Comparison of ENCODE assay signal across 16 mouse cellular contexts in genomic region chr1:78188299-78188698, GRCm38 (mm10). TPM values are rescaled to one million over a fixed set of nuclear protein-coding genes. Genes with fewer than 3 reads are reported as not detected.
DNase-seq lines count a peak whose midpoint lies in the region; ATAC-seq lines count a peak whose summit lies in the region.
"Had no signal": no experiment of that assay in that cellular context is flagged by ENCODE, and none has a peak within 500 bp of the region (broad histone marks: within the 10 kb centered on the region; RNA-seq: fewer than 3 reads in every experiment).

No protein-coding gene starts in this region.

- peak; percentile 28 for DNase-seq in liver, embryonic 11.5 days (ENCODE audit: low spot score)
- DNase-seq in liver, result no peak
- no peak for DNase-seq in midbrain, embryonic 14.5 days
- no peak for DNase-seq in right cerebral cortex, adult 2 months (ENCODE audit: low spot score in 2 of 2)
- no peak for DNase-seq in heart, postnatal 36 days
- no peak for DNase-seq in right cerebral cortex, postnatal 25 days
- DNase-seq: cerebellum, postnatal 36 days; liver, postnatal 0 days; right cerebral cortex, postnatal 14 days had no signal

- H3K27me3 ChIP-seq in liver, embryonic 11.5 days (replicated peaks; ENCODE audit: control insufficient read depth, insufficient read depth, low read length), result peaks cover 87% of the 10 kb centered on the region
- H3K27me3 ChIP-seq in hindbrain, embryonic 12.5 days, result peaks cover 74% of the 10 kb centered on the region
- peaks cover 48% of the 10 kb centered on the region for H3K27me3 ChIP-seq in midbrain, embryonic 14.5 days (ENCODE audit: control insufficient read depth, insufficient read depth, low read length)

- no peak overlapping the region for H3K4me3 ChIP-seq in liver, embryonic 11.5 days (ENCODE audit: low read depth, low read length)
- no peak overlapping the region for H3K4me3 ChIP-seq in hindbrain, embryonic 12.5 days
- H3K4me3 ChIP-seq in midbrain, embryonic 14.5 days (replicated peaks; ENCODE audit: low read depth, low read length), result peak overlapping the region; percentile 43

- no peak for ATAC-seq in liver, embryonic 11.5 days (replicated peaks; ENCODE audit: low FRiP score)
- no peak for ATAC-seq in hindbrain, embryonic 12.5 days (ENCODE audit: low FRiP score)
- ATAC-seq in midbrain, embryonic 14.5 days (ENCODE audit: low FRiP score, low TSS enrichment), result no peak
- ATAC-seq: inflammation-experienced regulatory T-cells, adult 6 months; liver, postnatal 0 days had no signal

- no peak overlapping the region for H3K9ac ChIP-seq in liver, embryonic 11.5 days (ENCODE audit: low read depth, low read length)
- peak overlapping the region; percentile 27; the same call in 1 of the 2 replicates for H3K9ac ChIP-seq in hindbrain, embryonic 12.5 days
- H3K9ac ChIP-seq in midbrain, embryonic 14.5 days (replicated peaks; ENCODE audit: low read length), result peak overlapping the region; percentile 26; the same call in 1 of the 2 replicates
- H3K9ac ChIP-seq: heart, embryonic 15.5 days; limb, embryonic 13.5 days; liver, postnatal 0 days had no signal

- WGBS in liver, embryonic 11.5 days, result 7% methylated on average over 2 of the region's 2 CpGs
- 6% methylated on average over 2 of the region's 2 CpGs for WGBS in hindbrain, embryonic 12.5 days
- WGBS in midbrain, embryonic 14.5 days, result 4% methylated on average over 2 of the region's 2 CpGs

- no peaks in the 10 kb centered on the region for H3K9me3 ChIP-seq in liver, embryonic 11.5 days (ENCODE audit: control insufficient read depth, low read length)
- H3K9me3 ChIP-seq in hindbrain, embryonic 12.5 days (replicated peaks), result no peaks in the 10 kb centered on the region
- H3K9me3 ChIP-seq in midbrain, embryonic 14.5 days (ENCODE audit: control insufficient read depth, low read length), result no peaks in the 10 kb centered on the region
- H3K9me3 ChIP-seq: heart, embryonic 15.5 days; limb, embryonic 13.5 days had no signal

- no peak overlapping the region for H3K27ac ChIP-seq in liver, embryonic 11.5 days (ENCODE audit: low read depth, low read length)
- H3K27ac ChIP-seq in hindbrain, embryonic 12.5 days, result 0 out of 2 replicates have a peak overlapping the region, but pooled peaks have one; percentile 3
- H3K27ac ChIP-seq in midbrain, embryonic 14.5 days (replicated peaks; ENCODE audit: low read depth, low read length), result no peak overlapping the region
- H3K27ac ChIP-seq: heart, embryonic 15.5 days; limb, embryonic 13.5 days had no signal

- H3K4me2 ChIP-seq in liver, embryonic 11.5 days, result no peak overlapping the region
- H3K4me2 ChIP-seq in hindbrain, embryonic 12.5 days (replicated peaks), result peak overlapping the region; percentile 66
- peak overlapping the region; percentile 80 for H3K4me2 ChIP-seq in midbrain, embryonic 14.5 days (ENCODE audit: low read length)

- intact Hi-C loops in heart, postnatal 36 days (cut with DNase I), result no loop called here

- H3K4me1 ChIP-seq in liver, embryonic 11.5 days (replicated peaks; ENCODE audit: control insufficient read depth, insufficient read depth, low read length), result peaks cover 3% of the 10 kb centered on the region; the same call in 1 of the 2 replicates
- peaks cover 26% of the 10 kb centered on the region for H3K4me1 ChIP-seq in hindbrain, embryonic 12.5 days
- peaks cover 11% of the 10 kb centered on the region; the same call in 1 of the 2 replicates for H3K4me1 ChIP-seq in midbrain, embryonic 14.5 days (ENCODE audit: control insufficient read depth, insufficient read depth, low read length)

- no peaks in the 10 kb centered on the region for H3K36me3 ChIP-seq in liver, embryonic 11.5 days (ENCODE audit: control insufficient read depth, insufficient read depth, low read length)
- no peaks in the 10 kb centered on the region for H3K36me3 ChIP-seq in hindbrain, embryonic 12.5 days
- no peaks in the 10 kb centered on the region for H3K36me3 ChIP-seq in midbrain, embryonic 14.5 days (ENCODE audit: control insufficient read depth, insufficient read depth, low read length)
- H3K36me3 ChIP-seq: heart, embryonic 15.5 days; limb, embryonic 13.5 days had no signal

RNA-seq across cellular contexts. Expression of gene Pax3, which starts 8.6 kb away (rescaled TPM):
- 0.44 and 0.55 TPM in 2 replicates for polyA plus RNA-seq in liver, embryonic 11.5 days (2014; fragmentation: Nextera tagmentation; extraction: Ambion mirVana)
- polyA plus RNA-seq in hindbrain, embryonic 12.5 days (2016; fragmentation: Nextera tagmentation; extraction: Ambion mirVana), result 32.7 and 37.5 TPM in 2 replicates
- 16.0 and 23.6 TPM in 2 replicates for polyA plus RNA-seq in midbrain, embryonic 14.5 days (2014; fragmentation: Nextera tagmentation; extraction: Ambion mirVana)
- not detected for total RNA-seq in heart, postnatal 36 days (2021)
- total RNA-seq: layer of hippocampus, adult 18-20 months; left cerebral cortex, adult 18-20 months had no signal
- polyA plus RNA-seq: gonadal fat pad, adult 2 months; inflammation-experienced regulatory T-cells, adult 6 months; liver, postnatal 0 days had no signal

Comparison
In these comparisons a context has a peak if more than half of its experiments do, and no peak if none do; other contexts are left out.
1. RNA of gene Pax3, which starts 8.6 kb away (polyA plus RNA-seq): 32.7 to 37.5 TPM in hindbrain, embryonic 12.5 days and 16.0 to 23.6 TPM in midbrain, embryonic 14.5 days; 0.44 to 0.55 TPM in liver, embryonic 11.5 days; every median in the first group is over 10 times any median in the second.